Mouse (Mus musculus) liver, embryonic 14.5 days (tissue): ENCODE measurements at regions not wholly inside any gene's neighbourhood (a gene's known extent, or its start where the extent isn't known, plus 50 kb on each side); places are given as distances from the start of the nearest gene placed in this dataset.
"Not testable (repeated sequence)": the region's sequence is repeated elsewhere in the genome, so short reads cannot be mapped to it uniquely, and the experiment has no call there.

Source experiments
- ATAC-seq: fragments of 200-750 bp; cut with Nextera tagmentation; 2 replicates; pipeline ENCODE4 v1.8.0; 2017; ENCODE audit warnings: moderate number of reproducible peaks, mild to moderate bottlenecking, moderate library complexity; ENCODE audit not compliant: insufficient read depth
- DNase-seq, 3 experiments: peaks; one replicate each; pipeline ENCODE4 v3.0.0-alpha.2; 2012 to 2013; ENCODE audit warnings: low read depth in 3 of 3, low spot score in 3 of 3
- H3K27ac ChIP-seq: fragments of 300-500 bp; sonication (generic); 2 replicates; pipeline ENCODE4 v1.5.1; 2014; ENCODE audit warnings: moderate library complexity, mild to moderate bottlenecking, control low read depth, inconsistent platforms
- H3K27me3 ChIP-seq: fragments of 300-500 bp; sonication (generic); 2 replicates; pipeline ENCODE4 v1.6.1; 2014; ENCODE audit warnings: mild to moderate bottlenecking, low read length, moderate library complexity; ENCODE audit not compliant: control insufficient read depth, insufficient read depth
- H3K36me3 ChIP-seq: fragments of 300-500 bp; sonication (generic); replicated peaks from 2 replicates; pipeline ENCODE4 v1.6.1; 2014; ENCODE audit warnings: low read depth; ENCODE audit not compliant: control insufficient read depth, insufficient read depth
- H3K4me1 ChIP-seq, 2 experiments: fragments of 200-500 bp in 1 of 2; fragments of 300-500 bp in 1 of 2; sonication (generic) in 1 of 2; replicated peaks; 2 replicates each; pipeline ENCODE4 v1.6.1; 2012 to 2014; ENCODE audit warnings: antibody characterized with exemption in 1 of 2, inconsistent platforms in 1 of 2, low read length in 1 of 2; ENCODE audit not compliant: control insufficient read depth in 2 of 2, insufficient read depth in 2 of 2
- H3K4me2 ChIP-seq: fragments of 300-500 bp; sonication (generic); 2 replicates; pipeline ENCODE4 v1.6.1; 2014; ENCODE audit warnings: low read depth, mild to moderate bottlenecking, control low read depth, moderate library complexity
- H3K4me3 ChIP-seq, 2 experiments: fragments of 200-500 bp in 1 of 2; fragments of 300-500 bp in 1 of 2; sonication (generic) in 1 of 2; 2 replicates each; pipeline ENCODE4 v1.5.1; 2012 to 2014; ENCODE audit warnings: low read depth in 2 of 2, low read length in 2 of 2, mild to moderate bottlenecking in 2 of 2, control low read depth in 1 of 2, inconsistent platforms in 1 of 2, moderate library complexity in 1 of 2; ENCODE audit not compliant: insufficient read depth in 1 of 2
- H3K9ac ChIP-seq: fragments of 300-500 bp; sonication (generic); replicated peaks from 2 replicates; pipeline ENCODE4 v1.6.1; 2014; ENCODE audit warnings: mild to moderate bottlenecking, control low read depth, moderate library complexity
- H3K9me3 ChIP-seq: fragments of 300-500 bp; sonication (generic); 2 replicates; pipeline ENCODE4 v1.6.1; 2016; ENCODE audit warnings: low read length, mixed read lengths; ENCODE audit not compliant: control insufficient read depth
- CTCF ChIP-seq: IDR thresholded peaks from 2 replicates; pipeline ENCODE4 v1.5.1; 2016; ENCODE audit warnings: antibody characterized with exemption, low read depth, control low read depth
- EP300 ChIP-seq: IDR thresholded peaks from 2 replicates; pipeline ENCODE4 v1.6.1; 2016; ENCODE audit warnings: antibody characterized with exemption, low read depth
- WGBS: fragments of 180-500 bp; shearing (Covaris S2); extraction: QIAGEN DNeasy Blood & Tissue Kit; methylation state at CpG from one replicate; pipeline ENCODE4 v1.1.7; 2014; ENCODE audit not compliant: insufficient replicate concordance; 5-methylcytosine and 5-hydroxymethylcytosine counted together

GRCm38 (mm10) chr14:18463230-18463873 is 131.7 kb upstream of the Ube2e1 start:
- no peak overlapping the region for H3K9ac ChIP-seq
- no peak for DNase-seq
- WGBS, result 35% methylated on average over 14 of the region's 14 CpGs

GRCm38 (mm10) chr14:18462381-18462780 is 130.7 kb upstream of the Ube2e1 start:
- Histone ChIP-seq H3K9ac (no peak overlapping the region), H3K27ac (no peak overlapping the region), H3K27me3 (no peaks in the 10 kb centered on the region), H3K4me3 (no peak overlapping the region), H3K9me3 (no peaks in the 10 kb centered on the region), H3K4me1 (no peaks in the 10 kb centered on the region), H3K4me2 (no peak overlapping the region), H3K36me3 (no peaks in the 10 kb centered on the region)
- 53% methylated on average over 4 of the region's 4 CpGs for WGBS
- DNase-seq (no peak), ATAC-seq (no peak)
- no peak for TF ChIP-seq EP300
- TF ChIP-seq CTCF, result no peak

More at GRCm38 (mm10) chr14:18463230-18463873, 131.7 kb upstream of the Ube2e1 start:
- no peak for TF ChIP-seq CTCF
- no peak for TF ChIP-seq EP300
- Histone ChIP-seq H3K27ac (no peak overlapping the region), H3K4me1 (no peaks in the 10 kb centered on the region), H3K27me3 (no peaks in the 10 kb centered on the region), H3K4me2 (no peak overlapping the region), H3K9me3 (no peaks in the 10 kb centered on the region), H3K4me3 (no peak overlapping the region), H3K36me3 (no peaks in the 10 kb centered on the region)
- no peak for ATAC-seq

GRCm38 (mm10) chr14:18448666-18449065 is 117.0 kb upstream of the Ube2e1 start:
- Histone ChIP-seq H3K9ac (no peak overlapping the region), H3K4me2 (no peak overlapping the region), H3K4me1 (no peaks in the 10 kb centered on the region), H3K4me3 (no peak overlapping the region), H3K27me3 (no peaks in the 10 kb centered on the region), H3K36me3 (no peaks in the 10 kb centered on the region), H3K9me3 (no peaks in the 10 kb centered on the region), H3K27ac (no peak overlapping the region)
- no peak for DNase-seq
- 26% methylated on average over 1 of the region's 1 CpGs for WGBS
- ATAC-seq, result no peak
- TF ChIP-seq EP300 (no peak), CTCF (no peak)

- no peak overlapping the region for H3K9ac ChIP-seq
- H3K4me1 ChIP-seq, result no peaks in the 10 kb centered on the region
- no peak overlapping the region for H3K4me3 ChIP-seq
- ATAC-seq (no peak), DNase-seq (no peak)
- no peak overlapping the region for H3K4me2 ChIP-seq
- no peak overlapping the region for H3K27ac ChIP-seq
- no peaks in the 10 kb centered on the region for H3K9me3 ChIP-seq
- 48% methylated on average over 1 of the region's 1 CpGs for whole genome bisulfite sequencing
- no peaks in the 10 kb centered on the region for H3K27me3 ChIP-seq
- no peaks in the 10 kb centered on the region for H3K36me3 ChIP-seq
- TF ChIP-seq CTCF (no peak), EP300 (no peak)
These were observed 112.8 kb upstream of the Ube2e1 start for GRCm38 (mm10) chr14:18444492-18444891.

GRCm38 (mm10) chr14:18428968-18429367 is 97.3 kb upstream of the Ube2e1 start:
- WGBS, result 38% methylated on average over 4 of the region's 4 CpGs
- ATAC-seq, DNase-seq: not testable (repeated sequence)

More at GRCm38 (mm10) chr14:18428968-18429367, 97.3 kb upstream of the Ube2e1 start:
- H3K36me3 ChIP-seq, H3K9ac ChIP-seq, H3K4me1 ChIP-seq, H3K4me2 ChIP-seq, H3K4me3 ChIP-seq, H3K27ac ChIP-seq, H3K27me3 ChIP-seq, H3K9me3 ChIP-seq: not testable (repeated sequence)
